Mouse (Mus musculus) lung, postnatal 0 days (tissue): ENCODE data around the gene Cnnm1. TPM values are rescaled to one million over a fixed set of nuclear protein-coding genes. Genes with fewer than 3 reads are reported as not detected.
"Not testable (repeated sequence)": the region's sequence is repeated elsewhere in the genome, so short reads cannot be mapped to it uniquely, and the experiment has no call there.

Experiments used
- ATAC-seq: fragments of 200-750 bp; cut with Nextera tagmentation; 2 replicates; pipeline ENCODE4 v1.8.0; 2017; ENCODE audit warnings: moderate library complexity
- DNase-seq: peaks from one replicate; pipeline ENCODE4 v3.0.0-alpha.2; 2016; ENCODE audit warnings: low spot score
- H3K27ac ChIP-seq: fragments of 300-500 bp; sonication (generic); 2 replicates; pipeline ENCODE4 v1.5.1; 2014; ENCODE audit warnings: antibody characterized with exemption, mild to moderate bottlenecking, low read length, mixed read lengths
- H3K27me3 ChIP-seq: fragments of 300-500 bp; sonication (generic); replicated peaks from 2 replicates; pipeline ENCODE4 v1.6.1; 2014; ENCODE audit warnings: low read length, mixed read lengths; ENCODE audit not compliant: insufficient read depth
- H3K36me3 ChIP-seq: fragments of 300-500 bp; sonication (generic); 2 replicates; pipeline ENCODE4 v1.6.1; 2014; ENCODE audit warnings: low read length, mixed read lengths; ENCODE audit not compliant: insufficient read depth
- H3K4me1 ChIP-seq: fragments of 300-500 bp; sonication (generic); 2 replicates; pipeline ENCODE4 v1.6.1; 2014; ENCODE audit warnings: antibody characterized with exemption, low read depth, low read length, mixed read lengths; ENCODE audit not compliant: insufficient read depth
- H3K4me2 ChIP-seq: fragments of 300-500 bp; sonication (generic); replicated peaks from 2 replicates; pipeline ENCODE4 v1.6.1; 2014; ENCODE audit warnings: low read depth, mild to moderate bottlenecking, low read length, moderate library complexity, mixed read lengths
- H3K4me3 ChIP-seq: fragments of 300-500 bp; sonication (generic); 2 replicates; pipeline ENCODE4 v1.5.1; 2014; ENCODE audit warnings: low read depth, low read length
- H3K9ac ChIP-seq: fragments of 300-500 bp; sonication (generic); replicated peaks from 2 replicates; pipeline ENCODE4 v1.6.1; 2014; ENCODE audit warnings: low read depth, mild to moderate bottlenecking
- H3K9me3 ChIP-seq: fragments of 300-500 bp; sonication (generic); 2 replicates; pipeline ENCODE4 v1.6.1; 2016; ENCODE audit warnings: low read length, mixed read lengths
- CTCF ChIP-seq: IDR thresholded peaks from 2 replicates; pipeline ENCODE4 v1.5.1; 2016; ENCODE audit warnings: antibody characterized with exemption, mild to moderate bottlenecking
- EP300 ChIP-seq: IDR thresholded peaks from 2 replicates; pipeline ENCODE4 v1.6.1; 2016; ENCODE audit warnings: antibody characterized with exemption, mild to moderate bottlenecking, control low read depth
- WGBS: fragments of 180-500 bp; shearing (Covaris S2); extraction: QIAGEN DNeasy Blood & Tissue Kit; methylation state at CpG from one replicate; pipeline ENCODE4 v1.1.7; 2014; 5-methylcytosine and 5-hydroxymethylcytosine counted together
- polyA plus RNA-seq: library from polyadenylated mRNA; unstranded; fragments of >200 nt; fragmentation: Nextera tagmentation; extraction: Ambion mirVana; gene quantifications from 2 replicates; pipeline ENCODE4 v1.2.1, GENCODE M21; 2015

The Cnnm1 gene
- polyA plus RNA-seq, 1 experiment from 2014 or later: 0.25 TPM

GRCm38 (mm10) chr19:43480512-43480911, 40.3 kb downstream of the Cnnm1 start:
- Histone ChIP-seq H3K4me1 (no peaks in the 10 kb centered on the region), H3K36me3 (no peaks in the 10 kb centered on the region), H3K9ac (no peak overlapping the region), H3K9me3 (no peaks in the 10 kb centered on the region), H3K27me3 (no peaks in the 10 kb centered on the region), H3K27ac (no peak overlapping the region), H3K4me3 (no peak overlapping the region), H3K4me2 (no peak overlapping the region)
- no peak for ATAC-seq
- 46% methylated on average over 9 of the region's 9 CpGs for WGBS
- TF ChIP-seq CTCF (no peak), EP300 (no peak)
- DNase-seq: peak; percentile 9

DNA sequence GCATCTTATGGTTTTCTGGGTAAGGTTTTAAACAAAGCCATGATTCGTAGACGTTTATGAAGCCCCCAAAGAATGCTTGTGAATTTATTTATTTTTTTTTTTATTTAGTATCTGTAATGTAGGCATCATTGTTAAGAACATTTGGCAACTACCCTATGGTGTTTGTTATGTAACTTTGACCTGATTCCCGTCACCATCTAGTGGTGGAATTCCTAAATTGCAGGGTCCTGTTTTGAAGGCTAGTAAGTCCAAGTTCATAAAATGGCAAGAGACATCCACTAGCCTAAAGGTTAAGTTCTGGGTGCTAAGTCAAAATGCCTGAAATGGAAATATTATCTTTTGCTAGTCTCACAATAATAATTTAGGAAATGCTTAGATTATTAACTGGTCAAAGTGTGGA, 47.2 kb downstream of the Cnnm1 start:
- Histone ChIP-seq H3K9ac (no peak overlapping the region), H3K36me3 (no peaks in the 10 kb centered on the region), H3K4me2 (no peak overlapping the region), H3K27me3 (no peaks in the 10 kb centered on the region), H3K4me3 (no peak overlapping the region), H3K4me1 (no peaks in the 10 kb centered on the region), H3K9me3 (no peaks in the 10 kb centered on the region), H3K27ac (no peak overlapping the region)
- ATAC-seq (no peak), DNase-seq (peak; percentile 50)
- WGBS: 25% methylated on average over 3 of the region's 3 CpGs
- TF ChIP-seq EP300: no peak
- peak; percentile 73 for TF ChIP-seq CTCF

DNA sequence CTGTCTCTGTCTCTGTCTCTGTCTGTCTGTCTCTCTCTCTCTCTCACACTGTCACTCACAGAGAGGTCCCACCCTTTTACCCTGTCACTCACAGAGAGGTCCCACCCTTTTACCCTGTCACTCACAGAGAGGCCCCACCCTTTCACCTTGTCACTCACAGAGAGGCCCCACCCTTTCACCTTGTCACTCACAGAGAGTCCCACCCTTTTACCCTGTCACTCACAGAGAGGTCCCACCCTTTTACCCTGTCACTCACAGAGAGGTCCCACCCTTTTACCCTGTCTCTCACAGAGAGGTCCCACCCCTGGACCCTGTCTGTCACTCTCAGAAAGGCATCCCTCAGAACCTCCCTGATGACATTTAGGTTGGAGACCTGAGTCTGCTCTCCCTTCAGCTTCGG, 53.1 kb downstream of the Cnnm1 start:
- not testable (repeated sequence) for H3K4me2 ChIP-seq, ATAC-seq, H3K9ac ChIP-seq, DNase-seq, H3K4me3 ChIP-seq, H3K36me3 ChIP-seq, H3K27me3 ChIP-seq, H3K27ac ChIP-seq, H3K4me1 ChIP-seq, H3K9me3 ChIP-seq
- WGBS: 56% methylated on average over 1 of the region's 1 CpGs

DNA sequence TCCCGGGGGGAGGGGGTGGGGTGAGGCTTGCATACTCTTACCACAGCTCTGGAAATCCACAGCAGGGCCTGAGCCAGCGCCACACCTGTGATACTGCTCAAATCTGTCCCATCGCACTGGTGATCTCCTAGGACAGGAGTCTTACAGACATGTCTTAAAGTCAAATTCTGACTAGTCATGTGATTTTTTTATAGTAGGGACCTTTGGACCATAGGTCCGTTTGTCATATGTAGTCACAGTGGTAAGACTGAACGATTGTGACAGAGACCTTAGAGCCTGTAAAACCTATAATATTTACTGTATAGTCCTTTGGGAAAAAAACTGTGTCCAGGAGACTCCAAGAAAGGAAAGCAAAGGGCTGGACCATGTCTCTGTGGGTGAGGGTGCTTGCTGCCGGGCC, 53.6 kb downstream of the Cnnm1 start:
- Histone ChIP-seq H3K4me2 (no peak overlapping the region), H3K4me3 (no peak overlapping the region), H3K27me3 (peaks cover 4% of the 10 kb centered on the region; the same call in 1 of the 2 replicates), H3K27ac (no peak overlapping the region), H3K9ac (no peak overlapping the region), H3K9me3 (no peaks in the 10 kb centered on the region), H3K4me1 (no peaks in the 10 kb centered on the region), H3K36me3 (no peaks in the 10 kb centered on the region)
- ATAC-seq (no peak), DNase-seq (no peak)
- no peak for TF ChIP-seq CTCF
- TF ChIP-seq EP300: no peak
- 71% methylated on average over 6 of the region's 6 CpGs for WGBS

GRCm38 (mm10) chr19:43494914-43495313, 54.7 kb downstream of the Cnnm1 start:
- H3K9ac ChIP-seq: no peak overlapping the region
- H3K9me3 ChIP-seq: no peaks in the 10 kb centered on the region
- WGBS: 8% methylated on average over 14 of the region's 14 CpGs
- no peak overlapping the region for H3K27ac ChIP-seq
- peak overlapping the region; percentile 36; the same call in 1 of the 2 replicates for H3K4me2 ChIP-seq
- TF ChIP-seq CTCF (no peak), EP300 (no peak)
- DNase-seq: no peak
- H3K4me1 ChIP-seq: no peaks in the 10 kb centered on the region
- 0 out of 2 replicates have a peak overlapping the region, but pooled peaks have one; percentile 8 for H3K4me3 ChIP-seq
- H3K27me3 ChIP-seq: peaks cover 4% of the 10 kb centered on the region; the same call in 1 of the 2 replicates
- ATAC-seq: no peak
- no peaks in the 10 kb centered on the region for H3K36me3 ChIP-seq

DNA sequence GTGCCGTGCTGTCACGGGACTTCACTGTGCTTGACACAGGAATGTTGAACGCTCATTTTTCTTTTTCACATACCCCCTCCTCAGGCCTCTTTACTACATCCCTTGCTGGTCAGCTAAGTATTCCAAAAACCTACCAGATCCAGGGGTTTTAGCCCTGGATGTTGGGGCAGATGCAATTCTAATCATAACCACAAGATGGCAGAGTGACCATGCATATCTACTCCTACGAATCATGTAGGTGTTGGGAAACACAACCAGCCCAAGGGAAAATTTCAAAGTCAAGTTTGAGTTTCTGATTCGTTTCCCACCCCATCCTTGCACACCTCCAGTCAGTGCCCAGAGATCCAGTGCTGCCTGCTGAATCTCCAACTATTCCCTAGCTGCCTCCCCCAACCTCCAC, 55.6 kb downstream of the Cnnm1 start:
- Histone ChIP-seq H3K4me1 (no peaks in the 10 kb centered on the region), H3K9me3 (no peaks in the 10 kb centered on the region), H3K27me3 (peaks cover 4% of the 10 kb centered on the region; the same call in 1 of the 2 replicates), H3K9ac (no peak overlapping the region), H3K4me2 (no peak overlapping the region), H3K27ac (no peak overlapping the region), H3K36me3 (no peaks in the 10 kb centered on the region), H3K4me3 (no peak overlapping the region)
- WGBS: 15% methylated on average over 5 of the region's 5 CpGs
- TF ChIP-seq CTCF (peak; percentile 89), EP300 (no peak)
- DNase-seq: peak; percentile 75
- ATAC-seq: peak; percentile 40; the same call in 1 of the 2 replicates

DNA sequence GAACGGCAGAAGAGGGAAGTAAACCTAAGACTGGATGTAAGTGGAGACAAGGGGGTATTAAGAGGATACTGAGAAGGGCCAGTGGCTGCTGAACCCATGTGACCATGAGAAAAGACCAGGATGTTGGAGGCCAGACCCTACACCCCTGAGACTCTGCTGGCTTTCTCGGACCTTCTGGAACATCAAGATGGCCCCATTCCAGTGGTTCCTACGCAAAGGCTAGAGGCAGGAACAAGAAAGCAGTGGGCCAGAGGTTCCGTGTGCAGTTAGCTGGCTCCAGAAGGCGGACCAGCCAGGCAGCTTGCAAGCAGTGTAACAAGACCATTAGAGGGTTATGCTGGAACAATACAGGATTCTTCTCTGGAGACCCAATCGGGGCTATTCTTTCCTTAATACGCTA, 57.2 kb downstream of the Cnnm1 start:
- H3K27me3 ChIP-seq: peaks cover 4% of the 10 kb centered on the region; the same call in 1 of the 2 replicates
- H3K9ac ChIP-seq: no peak overlapping the region
- H3K4me1 ChIP-seq: no peaks in the 10 kb centered on the region
- H3K27ac ChIP-seq: no peak overlapping the region
- ATAC-seq (no peak), DNase-seq (no peak)
- no peak overlapping the region for H3K4me2 ChIP-seq
- H3K9me3 ChIP-seq: no peaks in the 10 kb centered on the region
- WGBS: 83% methylated on average over 7 of the region's 7 CpGs
- TF ChIP-seq CTCF (no peak), EP300 (no peak)
- no peaks in the 10 kb centered on the region for H3K36me3 ChIP-seq
- H3K4me3 ChIP-seq: no peak overlapping the region
